Mouse (Mus musculus) CH12.LX (cell line): ENCODE data around the gene Zfp418.

ENCODE experiments used
- CTCF ChIP-seq, 2 experiments: IDR thresholded peaks in 1 of 2; conservative IDR thresholded peaks in 1 of 2; 2 replicates each; pipeline ENCODE4 v1.5.1; 2011 to 2012; ENCODE audit warnings: low read depth in 2 of 2, low read length in 2 of 2, improper control_type of control experiment in 1 of 2, inconsistent platforms in 1 of 2, mild to moderate bottlenecking in 1 of 2, moderate library complexity in 1 of 2
- MAX ChIP-seq: IDR thresholded peaks from 2 replicates; pipeline ENCODE4 v1.6.1; 2011; ENCODE audit warnings: low read length, improper control_type of control experiment
- TCF12 ChIP-seq: IDR thresholded peaks from 2 replicates; pipeline ENCODE4 v1.6.1; 2014; ENCODE audit warnings: low read depth, mild to moderate bottlenecking, inconsistent platforms, low read length, improper control_type of control experiment
- ZC3H11A ChIP-seq: IDR thresholded peaks from 2 replicates; pipeline ENCODE4 v1.6.1; 2012; ENCODE audit warnings: low read depth, mild to moderate bottlenecking, inconsistent platforms, low read length, improper control_type of control experiment
- ZNF384 ChIP-seq: IDR thresholded peaks from 2 replicates; pipeline ENCODE4 v1.6.1; 2012; ENCODE audit warnings: low read depth, low read length, improper control_type of control experiment, inconsistent platforms

DNA sequence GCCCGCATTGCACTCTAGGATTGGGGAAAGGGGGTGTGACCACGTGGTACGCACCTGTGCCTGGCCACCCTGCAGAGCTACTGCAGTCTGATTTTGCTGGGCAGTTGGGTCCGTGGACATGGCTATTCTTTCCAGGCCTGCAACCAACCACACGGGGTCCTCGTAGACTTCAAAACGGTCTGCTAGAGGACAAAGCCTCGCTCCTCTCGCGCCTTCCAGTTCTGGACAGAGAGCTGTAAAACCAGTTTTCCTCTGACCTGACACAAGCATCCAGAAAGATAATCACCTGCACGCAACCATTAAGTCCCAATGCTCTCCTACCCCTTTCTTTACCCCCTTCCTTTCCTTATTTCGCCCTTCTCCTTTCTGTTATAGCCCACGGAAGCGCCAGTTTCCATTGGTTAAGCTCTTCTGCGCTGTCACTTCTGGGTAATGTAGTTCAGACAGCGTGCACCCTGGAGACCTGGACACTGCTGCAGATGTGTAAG is 34.7 kb upstream of the Zfp418 start, which contains the start of gene Zfp773:
- TF ChIP-seq ZNF384 (no peak), TCF12 (peak; percentile 41; the same call in 1 of the 2 replicates), CTCF (conservative IDR thresholded peaks at IDR 0.05 in 1 of 2, IDR thresholded peaks at IDR 0.05 in 1 of 2; ENCODE audit: low read depth in 2 of 2, low read length in 2 of 2) (peak in 1 of 2 experiments; percentile 70; a peak in 2 of 4 replicates), ZC3H11A (no peak), MAX (peak; percentile 70; the same call in 1 of the 2 replicates)
